Mouse (Mus musculus): Measurements from ENCODE around the gene Prkar1b. TPM values are rescaled to one million over a fixed set of nuclear protein-coding genes. Genes with fewer than 3 reads are reported as not detected.
A peak's percentile ranks its signal among the peaks of the same experiment; 100 is the strongest.

The Prkar1b gene
- total RNA-seq, 2 experiments from 2014 or later: 762 to 804 TPM

- no peak for DNase-seq (ENCODE audit: low spot score in 2 of 2)
Measured at GRCm38 (mm10) chr5:139010649-139011048, 139.2 kb downstream of the Prkar1b start.

- DNase-seq (ENCODE audit: low spot score in 2 of 2): no peak
Measured at GRCm38 (mm10) chr5:139007141-139007775, 142.5 kb downstream of the Prkar1b start.

- DNase-seq (ENCODE audit: low spot score in 2 of 2): no peak
Measured at GRCm38 (mm10) chr5:139004588-139004987, 145.2 kb downstream of the Prkar1b start.

GRCm38 (mm10) chr5:138999716-139000115, 150.1 kb downstream of the Prkar1b start:
- DNase-seq (ENCODE audit: low spot score in 2 of 2): no peak

- peak in 1 of 2 experiments; percentile 38 for DNase-seq (ENCODE audit: low spot score in 2 of 2)
Measured at GRCm38 (mm10) chr5:138997936-138998580, 151.7 kb downstream of the Prkar1b start.

GRCm38 (mm10) chr5:138997171-138997788, 152.5 kb downstream of the Prkar1b start, which contains the start of gene Pdgfa:
Pdgfa (minus strand) TSS chr5:138997370.
- DNase-seq (ENCODE audit: low spot score in 2 of 2): peak in 1 of 2 experiments; percentile 46

- DNase-seq (ENCODE audit: low spot score in 2 of 2): peak; percentile 41 to 54
Measured at GRCm38 (mm10) chr5:138996322-138997073, 153.3 kb downstream of the Prkar1b start.

- peak; percentile 50 to 69 for DNase-seq (ENCODE audit: low spot score in 2 of 2)
Measured at GRCm38 (mm10) chr5:138995721-138996311, 154.0 kb downstream of the Prkar1b start.

GRCm38 (mm10) chr5:138994786-138995720, 154.7 kb downstream of the Prkar1b start:
- DNase-seq (ENCODE audit: low spot score in 2 of 2): peak; percentile 70 to 81

- peak in 1 of 2 experiments; percentile 22 for DNase-seq (ENCODE audit: low spot score in 2 of 2)
Measured at GRCm38 (mm10) chr5:138994108-138994785, 155.6 kb downstream of the Prkar1b start.

GRCm38 (mm10) chr5:138993371-138994107, 156.3 kb downstream of the Prkar1b start:
- no peak for DNase-seq (ENCODE audit: low spot score in 2 of 2)

- DNase-seq (ENCODE audit: low spot score in 2 of 2): no peak
Measured at GRCm38 (mm10) chr5:138992611-138993370, 157.0 kb downstream of the Prkar1b start.

GRCm38 (mm10) chr5:138991734-138992133, 158.1 kb downstream of the Prkar1b start:
- no peak for DNase-seq (ENCODE audit: low spot score in 2 of 2)

GRCm38 (mm10) chr5:138990659-138991380, 159.0 kb downstream of the Prkar1b start:
- DNase-seq (ENCODE audit: low spot score in 2 of 2): no peak

- DNase-seq (ENCODE audit: low spot score in 2 of 2): no peak
Measured at GRCm38 (mm10) chr5:138989567-138989966, 160.2 kb downstream of the Prkar1b start.

GRCm38 (mm10) chr5:138988764-138989163, 161.0 kb downstream of the Prkar1b start:
- no peak for DNase-seq (ENCODE audit: low spot score in 2 of 2)

- no peak for DNase-seq (ENCODE audit: low spot score in 2 of 2)
Measured at GRCm38 (mm10) chr5:138987994-138988393, 161.8 kb downstream of the Prkar1b start.

Measured in left cerebral cortex, adult 18-20 months (tissue).